Mouse (Mus musculus) lung, adult 2 months (tissue): Measurements from ENCODE around the gene Degs1.

ENCODE experiments used
- CTCF ChIP-seq: fragments of 200-500 bp; IDR thresholded peaks from 2 replicates; pipeline ENCODE4 v1.5.1; 2011; ENCODE audit warnings: mild to moderate bottlenecking, low read length, control low read depth; ENCODE audit not compliant: insufficient read depth
- POLR2A ChIP-seq: fragments of 200-500 bp; IDR thresholded peaks from 2 replicates; pipeline ENCODE4 v1.6.1; 2011; ENCODE audit warnings: low read depth, mild to moderate bottlenecking, control low read depth, low read length, borderline replicate concordance; ENCODE audit errors: extremely low read depth

DNA sequence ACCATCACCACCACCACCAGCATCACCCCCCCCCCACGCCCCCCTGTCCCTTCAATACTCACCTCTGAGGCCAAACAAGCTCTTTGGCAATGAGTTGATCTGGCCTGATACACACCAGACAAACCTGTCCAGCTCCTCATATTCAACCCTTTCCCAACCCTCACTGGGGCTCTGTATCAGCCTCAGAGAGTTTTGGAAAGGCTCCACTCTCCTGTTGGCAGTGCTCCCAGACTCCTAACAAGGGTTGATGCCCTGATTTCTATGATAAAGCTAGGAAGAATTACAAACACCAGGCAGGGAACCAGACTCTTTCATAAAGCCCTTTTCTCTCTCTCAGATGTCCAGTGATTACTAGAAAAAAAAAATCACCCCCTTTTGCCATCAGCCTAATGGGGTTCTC lies 45.2 kb downstream of the Degs1 start:
- TF ChIP-seq CTCF = no peak
- TF ChIP-seq POLR2A = no peak
